Mouse (Mus musculus): ENCODE measurements around the gene Chd2. TPM values are rescaled to one million over a fixed set of nuclear protein-coding genes. Genes with fewer than 3 reads are reported as not detected.
A peak's percentile ranks its signal among the peaks of the same experiment; 100 is the strongest.
"Not testable (repeated sequence)": the region's sequence is repeated elsewhere in the genome, so short reads cannot be mapped to it uniquely, and the experiment has no call there.

The Chd2 gene
- polyA plus RNA-seq, 1 experiment from 2014 or later, result 26.2 TPM

DNA sequence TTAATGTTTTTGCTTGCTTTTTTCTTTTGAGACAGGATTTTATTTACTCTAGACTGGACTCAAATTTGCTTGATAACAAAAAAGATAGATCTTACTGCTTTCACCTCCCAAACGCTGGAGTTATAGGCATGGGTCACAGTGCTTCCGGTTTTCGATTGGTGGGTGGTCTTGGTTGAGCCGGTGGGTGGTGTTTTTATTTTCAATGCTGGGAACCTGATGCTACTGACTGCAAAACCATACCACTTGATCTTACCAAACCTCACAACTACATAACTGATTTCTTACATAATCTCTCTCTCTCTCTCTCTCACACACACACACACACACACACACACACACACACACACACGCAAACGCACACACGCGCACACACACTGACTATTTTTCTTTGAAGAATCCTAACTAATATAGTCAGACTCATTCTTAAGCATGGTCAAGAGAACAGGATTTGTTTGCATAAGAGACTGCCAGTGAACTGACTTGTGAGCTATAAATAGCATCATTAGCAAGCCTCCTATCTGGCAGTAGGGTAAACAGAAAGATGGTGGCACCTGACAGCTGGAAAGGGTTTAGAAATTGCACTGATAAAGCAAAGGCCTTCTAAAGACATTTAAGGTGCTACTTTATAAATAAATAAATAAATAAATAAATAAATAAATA lies 37.6 kb upstream of the Chd2 start:
- Histone ChIP-seq H3K27ac (no peak overlapping the region), H3K4me2 (no peak overlapping the region), H3K4me1 (peaks cover 36% of the 10 kb centered on the region), H3K9ac (no peak overlapping the region), H3K9me3 (replicated peaks) (no peaks in the 10 kb centered on the region), H3K36me3 (no peaks in the 10 kb centered on the region), H3K4me3 (no peak overlapping the region), H3K27me3 (replicated peaks) (peaks cover 10% of the 10 kb centered on the region)
- 68% methylated on average over 8 of the region's 8 CpGs for WGBS (ENCODE audit: insufficient replicate concordance)
- ATAC-seq, result no peak

DNA sequence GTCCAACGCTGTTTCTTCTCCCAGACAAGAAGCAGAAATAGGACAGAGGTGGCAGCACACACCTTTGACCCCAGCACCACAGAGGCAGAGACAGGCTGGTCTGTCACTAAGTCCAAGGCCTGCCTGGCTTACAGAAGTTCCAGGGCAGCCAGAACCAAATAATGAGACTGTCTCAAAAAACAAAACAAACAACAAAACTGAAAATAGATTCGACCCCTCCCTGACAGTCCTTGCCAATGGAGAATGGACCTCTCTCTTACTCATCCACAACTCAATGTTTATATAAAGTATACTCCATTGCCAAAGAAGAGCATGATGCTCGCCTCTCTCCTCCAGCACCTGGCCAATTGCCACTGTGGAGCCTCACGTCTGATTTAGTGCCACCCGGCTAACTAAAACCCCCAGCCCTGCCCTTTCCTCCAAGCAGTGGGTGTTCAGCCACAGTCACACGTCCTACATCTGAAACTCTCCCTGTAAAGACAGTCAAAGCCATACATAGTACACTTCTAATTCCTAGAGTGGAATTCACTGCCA lies 36.3 kb upstream of the Chd2 start:
- 59% methylated on average over 6 of the region's 6 CpGs for WGBS (ENCODE audit: insufficient replicate concordance)
- no peak for ATAC-seq
- no peaks in the 10 kb centered on the region for H3K9me3 ChIP-seq (replicated peaks)
- no peak overlapping the region for H3K9ac ChIP-seq
- peaks cover 30% of the 10 kb centered on the region for H3K4me1 ChIP-seq
- peak overlapping the region; percentile 5; the same call in 1 of the 2 replicates for H3K27ac ChIP-seq
- no peaks in the 10 kb centered on the region for H3K36me3 ChIP-seq
- peaks cover 10% of the 10 kb centered on the region for H3K27me3 ChIP-seq (replicated peaks)
- H3K4me2 ChIP-seq, result no peak overlapping the region
- no peak overlapping the region for H3K4me3 ChIP-seq

DNA sequence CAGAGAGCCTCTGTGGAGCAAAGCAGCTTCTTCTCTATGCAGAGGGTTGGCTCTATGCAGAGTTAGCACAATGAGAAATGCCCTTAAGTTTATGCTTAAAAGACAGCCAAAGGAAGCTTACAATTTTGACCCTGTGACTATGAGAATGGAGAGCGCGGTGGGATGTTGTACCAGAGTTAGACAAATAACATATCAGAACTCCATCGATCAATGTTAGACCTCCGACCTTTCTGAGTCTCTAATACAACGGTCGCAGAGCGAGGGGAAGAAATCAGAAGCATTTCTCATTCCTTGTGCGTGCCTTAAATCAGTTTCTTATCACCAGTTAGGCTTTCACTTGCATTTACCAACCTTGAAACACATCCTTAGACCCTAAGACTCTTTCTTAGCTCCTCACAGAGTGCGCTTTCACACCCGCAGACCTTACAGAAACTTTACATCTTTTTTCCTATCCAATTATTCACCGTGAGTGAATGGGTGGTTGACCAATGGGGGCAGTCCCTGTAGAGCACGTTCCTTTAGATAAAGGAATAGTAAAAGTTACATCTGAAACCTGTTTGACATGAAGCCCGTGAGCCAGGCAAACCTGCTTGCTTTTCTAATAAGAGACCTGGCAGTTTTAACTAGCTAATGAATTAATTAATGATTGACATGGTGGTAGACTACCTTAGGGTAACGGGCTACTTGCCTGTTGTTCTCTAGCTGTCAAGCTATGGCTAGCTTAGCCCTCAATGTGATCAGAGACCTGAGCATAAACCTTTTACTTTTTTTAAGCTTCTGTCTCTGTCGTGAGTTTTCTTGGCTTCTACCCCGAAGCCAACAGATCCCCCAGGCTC lies 34.7 kb upstream of the Chd2 start:
- no peaks in the 10 kb centered on the region for H3K9me3 ChIP-seq (replicated peaks)
- 49% methylated on average over 16 of the region's 16 CpGs for WGBS (ENCODE audit: insufficient replicate concordance)
- H3K9ac ChIP-seq, result no peak overlapping the region
- H3K4me3 ChIP-seq, result no peak overlapping the region
- ATAC-seq, result no peak
- peaks cover 19% of the 10 kb centered on the region for H3K27me3 ChIP-seq (replicated peaks)
- no peaks in the 10 kb centered on the region for H3K36me3 ChIP-seq
- H3K4me2 ChIP-seq, result no peak overlapping the region
- H3K27ac ChIP-seq, result no peak overlapping the region
- H3K4me1 ChIP-seq, result peaks cover 27% of the 10 kb centered on the region

DNA sequence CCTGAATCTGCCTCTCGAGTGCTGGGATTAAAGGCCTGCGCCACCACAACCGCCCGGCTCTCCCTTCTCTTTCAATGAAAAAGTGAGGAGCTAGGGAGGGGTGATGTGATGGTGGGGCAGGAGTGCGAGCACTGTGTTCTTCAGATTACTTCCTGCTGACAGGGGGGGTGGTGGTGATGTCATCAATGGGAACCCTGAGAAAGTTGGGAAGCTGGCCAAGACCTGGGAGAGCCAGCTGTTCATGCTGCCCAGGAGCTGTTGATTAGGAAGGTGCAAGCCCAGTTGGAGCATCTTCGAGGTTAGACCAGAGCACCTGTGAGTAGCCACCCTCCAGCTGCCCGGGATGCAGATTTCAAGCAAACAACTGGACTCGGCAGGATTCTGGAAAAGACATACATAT lies 33.6 kb upstream of the Chd2 start:
- no peak for ATAC-seq
- Histone ChIP-seq H3K4me3 (no peak overlapping the region), H3K4me1 (peaks cover 27% of the 10 kb centered on the region), H3K27ac (no peak overlapping the region), H3K9ac (no peak overlapping the region), H3K36me3 (no peaks in the 10 kb centered on the region), H3K9me3 (replicated peaks) (no peaks in the 10 kb centered on the region), H3K27me3 (replicated peaks) (peaks cover 21% of the 10 kb centered on the region), H3K4me2 (no peak overlapping the region)
- WGBS (ENCODE audit: insufficient replicate concordance), result 56% methylated on average over 8 of the region's 8 CpGs

DNA sequence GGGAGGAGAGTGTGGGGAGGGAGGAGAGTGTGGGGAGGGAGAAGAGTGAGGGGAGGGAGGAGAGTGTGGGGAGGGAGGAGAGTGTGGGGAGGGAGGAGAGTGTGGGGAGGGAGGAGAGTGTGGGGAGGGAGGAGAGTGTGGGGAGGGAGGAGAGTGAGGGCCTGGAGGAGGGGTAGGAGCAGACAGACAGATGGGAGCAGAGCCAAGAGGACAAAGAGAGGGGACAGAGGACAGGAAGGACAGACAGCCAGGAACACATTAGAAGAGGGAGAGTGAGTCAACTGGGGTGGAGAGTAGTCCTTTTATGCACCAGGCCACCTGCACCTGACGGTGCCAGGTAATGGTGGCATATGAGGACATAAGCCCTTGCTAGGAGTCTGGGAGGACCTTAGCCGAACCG lies 33.0 kb upstream of the Chd2 start:
- H3K27ac ChIP-seq; H3K4me3 ChIP-seq; H3K9ac ChIP-seq; H3K36me3 ChIP-seq; ATAC-seq; H3K9me3 ChIP-seq (replicated peaks); H3K4me2 ChIP-seq: not testable (repeated sequence)
- 40% methylated on average over 3 of the region's 3 CpGs for WGBS (ENCODE audit: insufficient replicate concordance)
- Histone ChIP-seq H3K4me1 (peaks cover 27% of the 10 kb centered on the region), H3K27me3 (replicated peaks) (peaks cover 21% of the 10 kb centered on the region)

DNA sequence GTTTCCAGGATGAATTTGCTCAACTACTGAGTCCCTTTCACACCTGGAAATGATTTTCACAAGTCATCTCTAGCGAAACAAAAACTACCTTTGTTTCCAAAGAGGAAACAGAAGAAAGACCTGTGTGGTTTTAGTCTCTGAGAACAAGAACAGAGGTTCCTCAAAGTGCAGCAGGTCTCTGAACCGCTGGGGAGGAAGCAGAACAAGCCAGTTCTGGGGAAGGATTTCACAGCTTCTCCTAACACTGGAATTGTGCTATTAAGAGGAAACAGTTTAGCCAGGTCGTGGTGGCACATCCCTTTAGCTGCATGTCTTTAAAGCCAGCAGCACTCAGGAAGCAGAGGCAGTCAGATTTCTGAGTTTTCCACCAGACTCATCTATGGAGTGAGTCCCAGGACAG lies 30.9 kb upstream of the Chd2 start:
- no peak overlapping the region for H3K9ac ChIP-seq
- no peak overlapping the region for H3K4me3 ChIP-seq
- H3K4me2 ChIP-seq, result no peak overlapping the region
- no peaks in the 10 kb centered on the region for H3K36me3 ChIP-seq
- peaks cover 19% of the 10 kb centered on the region for H3K4me1 ChIP-seq
- H3K9me3 ChIP-seq (replicated peaks), result no peaks in the 10 kb centered on the region
- ATAC-seq, result no peak
- no peak overlapping the region for H3K27ac ChIP-seq
- H3K27me3 ChIP-seq (replicated peaks), result peaks cover 21% of the 10 kb centered on the region
- WGBS (ENCODE audit: insufficient replicate concordance), result 20% methylated on average over 3 of the region's 3 CpGs

DNA sequence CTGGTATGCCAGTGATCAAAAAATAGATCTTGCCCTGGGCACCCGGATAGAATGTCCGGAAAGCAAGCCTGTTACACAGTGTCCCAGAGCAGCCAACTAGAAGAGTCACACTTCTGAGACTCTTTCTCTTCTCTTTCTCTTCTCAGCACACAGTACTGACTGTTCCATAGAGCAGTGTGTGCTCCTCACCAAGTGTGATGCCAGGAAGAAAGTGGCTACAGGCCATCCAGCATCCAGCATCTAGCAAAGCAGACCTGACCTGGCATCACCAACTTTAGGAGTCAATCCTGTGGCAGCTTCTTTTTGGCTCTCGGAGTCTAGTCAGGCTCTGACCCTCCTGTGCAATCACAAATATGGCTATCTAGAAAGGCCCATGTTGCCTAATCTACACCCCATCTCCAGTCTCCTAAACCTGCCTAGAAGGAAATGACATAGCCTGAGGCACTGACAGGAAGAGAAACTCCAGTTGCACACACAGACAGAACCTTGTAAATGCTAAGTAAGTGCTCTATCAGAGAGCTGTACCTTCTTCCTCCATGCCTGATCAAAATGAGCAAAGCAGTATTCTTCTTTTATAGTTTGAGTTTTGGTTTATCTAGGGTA lies 27.3 kb upstream of the Chd2 start:
- Histone ChIP-seq H3K27ac (no peak overlapping the region), H3K9ac (no peak overlapping the region), H3K9me3 (replicated peaks) (no peaks in the 10 kb centered on the region), H3K4me1 (peaks cover 18% of the 10 kb centered on the region), H3K27me3 (replicated peaks) (peaks cover 11% of the 10 kb centered on the region; the same call in 1 of the 2 replicates), H3K36me3 (no peaks in the 10 kb centered on the region), H3K4me2 (no peak overlapping the region), H3K4me3 (no peak overlapping the region)
- no peak for ATAC-seq
- WGBS (ENCODE audit: insufficient replicate concordance), result 72% methylated on average over 3 of the region's 3 CpGs

DNA sequence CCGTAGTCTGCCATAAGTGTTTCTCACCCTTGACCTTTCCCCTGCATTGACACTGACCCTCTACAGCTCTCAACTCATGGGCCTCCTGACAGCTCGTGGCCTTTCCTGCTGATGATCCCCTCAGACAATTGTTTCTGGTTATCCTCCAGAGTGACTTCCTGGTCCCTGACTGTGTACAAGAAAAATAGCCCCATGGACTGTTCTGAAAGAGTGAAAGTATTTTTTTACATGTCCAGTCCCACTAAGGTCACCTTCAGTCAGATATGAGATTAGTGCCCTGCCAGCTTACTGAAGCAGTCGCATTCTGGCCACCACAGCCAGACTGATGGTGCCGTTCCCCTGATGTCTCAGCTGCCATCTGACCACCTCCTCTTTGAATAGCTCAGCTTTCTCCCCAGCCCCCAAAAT lies 26.1 kb upstream of the Chd2 start:
- H3K36me3 ChIP-seq, result no peaks in the 10 kb centered on the region
- H3K4me2 ChIP-seq, result no peak overlapping the region
- no peak overlapping the region for H3K4me3 ChIP-seq
- ATAC-seq, result no peak
- no peak overlapping the region for H3K27ac ChIP-seq
- 51% methylated on average over 4 of the region's 4 CpGs for WGBS (ENCODE audit: insufficient replicate concordance)
- H3K9me3 ChIP-seq (replicated peaks), result no peaks in the 10 kb centered on the region
- 0 out of 2 replicates have a peak, but pooled peaks cover 11% of the 10 kb centered on the region for H3K27me3 ChIP-seq (replicated peaks)
- no peak overlapping the region for H3K9ac ChIP-seq
- H3K4me1 ChIP-seq, result peaks cover 14% of the 10 kb centered on the region

DNA sequence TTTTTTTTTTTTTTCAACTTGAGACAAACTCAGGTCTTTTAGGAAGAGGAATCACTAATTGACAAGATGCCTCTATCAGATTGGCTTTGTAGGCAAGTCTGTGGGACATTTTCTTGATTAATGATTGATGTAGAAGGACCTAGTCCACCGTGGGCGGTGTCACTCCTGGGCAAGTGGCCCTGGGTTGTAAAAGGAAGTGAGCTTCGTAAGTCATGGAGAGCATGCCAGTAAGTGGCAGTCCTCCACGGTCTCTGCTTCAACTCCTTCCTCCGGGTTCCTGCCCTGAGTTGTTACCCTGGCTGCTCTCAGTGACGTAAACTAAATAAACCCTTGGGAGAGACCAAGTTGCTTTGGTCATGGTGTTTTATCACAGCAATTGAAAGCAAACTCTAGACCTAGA lies 22.5 kb upstream of the Chd2 start:
- Histone ChIP-seq H3K4me1 (peaks cover 36% of the 10 kb centered on the region), H3K4me2 (no peak overlapping the region), H3K36me3 (no peaks in the 10 kb centered on the region), H3K4me3 (no peak overlapping the region), H3K27ac (no peak overlapping the region), H3K9ac (no peak overlapping the region), H3K9me3 (replicated peaks) (no peaks in the 10 kb centered on the region), H3K27me3 (replicated peaks) (no peaks in the 10 kb centered on the region)
- 72% methylated on average over 6 of the region's 6 CpGs for WGBS (ENCODE audit: insufficient replicate concordance)
- no peak for ATAC-seq

DNA sequence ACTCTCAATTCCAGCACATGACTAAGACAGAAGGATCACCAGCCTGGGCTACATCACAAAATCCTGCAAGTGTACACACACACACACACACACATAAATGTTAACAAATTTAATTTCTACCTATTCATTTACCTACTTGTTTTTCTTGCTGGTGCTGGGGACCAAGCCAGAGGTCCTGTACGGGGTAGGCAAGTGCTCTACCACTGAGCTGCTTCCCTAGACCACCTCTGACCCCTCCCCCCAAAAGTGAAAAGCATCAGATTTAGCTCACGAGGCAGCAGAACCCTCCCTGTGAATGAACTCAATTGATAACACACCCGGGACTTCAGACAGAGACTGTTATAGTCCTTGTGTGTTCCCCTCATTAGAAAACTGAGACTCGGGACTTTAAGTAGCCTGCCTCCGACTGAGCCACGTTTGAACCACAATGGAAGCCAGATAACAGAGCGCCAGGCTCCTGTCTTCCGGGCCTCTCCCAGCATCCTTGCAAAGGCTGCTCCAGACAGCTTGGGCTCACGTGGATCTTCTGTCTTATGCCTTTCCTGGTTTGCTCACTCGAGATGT lies 19.9 kb upstream of the Chd2 start:
- no peaks in the 10 kb centered on the region for H3K9me3 ChIP-seq (replicated peaks)
- H3K27me3 ChIP-seq (replicated peaks), result no peaks in the 10 kb centered on the region
- peaks cover 24% of the 10 kb centered on the region for H3K4me1 ChIP-seq
- no peak overlapping the region for H3K27ac ChIP-seq
- no peaks in the 10 kb centered on the region for H3K36me3 ChIP-seq
- peak overlapping the region; percentile 9; the same call in 1 of the 2 replicates for H3K4me2 ChIP-seq
- 26% methylated on average over 10 of the region's 10 CpGs for WGBS (ENCODE audit: insufficient replicate concordance)
- H3K9ac ChIP-seq, result no peak overlapping the region
- ATAC-seq, result no peak
- H3K4me3 ChIP-seq, result no peak overlapping the region

DNA sequence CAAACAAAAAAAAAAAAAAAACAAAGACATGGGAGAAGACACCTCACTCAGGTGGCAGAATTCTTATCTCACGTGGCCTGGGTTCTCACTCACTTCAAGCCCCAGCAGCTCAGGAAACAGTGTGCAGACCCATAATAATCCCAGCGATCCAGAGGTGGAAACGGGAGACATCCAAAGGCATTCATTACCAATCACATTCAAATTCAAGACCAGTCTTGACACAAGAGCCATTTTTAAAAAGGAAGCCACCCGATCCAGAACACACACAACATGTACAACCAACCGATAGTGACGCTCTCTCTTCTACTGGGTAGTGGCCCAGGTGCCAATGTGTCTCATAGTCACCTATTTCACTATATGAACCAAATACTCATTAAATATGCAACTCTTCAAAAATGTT lies 19.2 kb upstream of the Chd2 start:
- WGBS (ENCODE audit: insufficient replicate concordance), result 84% methylated on average over 6 of the region's 6 CpGs

DNA sequence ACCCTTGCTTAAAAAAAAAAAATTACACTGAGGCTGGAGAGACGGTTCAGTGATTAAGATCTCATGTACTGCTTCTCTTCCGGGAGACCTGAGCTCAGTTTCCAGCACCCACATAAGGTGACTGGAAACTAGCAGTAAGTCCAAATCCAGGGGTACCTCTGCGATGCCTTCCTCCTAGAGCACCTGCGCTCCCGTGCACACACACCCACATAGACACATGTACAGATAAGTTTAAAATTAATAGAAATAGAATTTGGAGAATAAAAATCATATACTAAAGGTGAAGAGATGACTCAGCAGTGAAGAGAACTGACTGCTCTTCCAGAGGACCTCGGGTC lies 18.2 kb upstream of the Chd2 start:
- peaks cover 24% of the 10 kb centered on the region for H3K4me1 ChIP-seq
- no peaks in the 10 kb centered on the region for H3K27me3 ChIP-seq (replicated peaks)
- peak overlapping the region; percentile 99 for H3K4me3 ChIP-seq
- peak overlapping the region; percentile 92 for H3K27ac ChIP-seq
- ATAC-seq, result no peak
- WGBS (ENCODE audit: insufficient replicate concordance), result 60% methylated on average over 6 of the region's 6 CpGs
- H3K9me3 ChIP-seq (replicated peaks), result no peaks in the 10 kb centered on the region
- no peaks in the 10 kb centered on the region; the same call in 1 of the 2 replicates for H3K36me3 ChIP-seq
- H3K4me2 ChIP-seq, result peak overlapping the region; percentile 76
- H3K9ac ChIP-seq, result peak overlapping the region; percentile 81

More for the DNA sequence above, 19.2 kb upstream of the Chd2 start:
- Histone ChIP-seq H3K4me2 (no peak overlapping the region), H3K27ac (no peak overlapping the region), H3K4me3 (no peak overlapping the region), H3K4me1 (peaks cover 24% of the 10 kb centered on the region), H3K9me3 (replicated peaks) (no peaks in the 10 kb centered on the region), H3K36me3 (no peaks in the 10 kb centered on the region), H3K9ac (no peak overlapping the region), H3K27me3 (replicated peaks) (no peaks in the 10 kb centered on the region)
- no peak for ATAC-seq
